Mouse (Mus musculus) neural tube, embryonic 14.5 days (tissue): ENCODE measurements around the gene Helz. TPM values are rescaled to one million over a fixed set of nuclear protein-coding genes. Genes with fewer than 3 reads are reported as not detected.

ENCODE experiments used
- ATAC-seq: fragments of 200-750 bp; cut with Nextera tagmentation; 2 replicates; pipeline ENCODE4 v1.8.0; 2017; ENCODE audit warnings: low read depth, mild to moderate bottlenecking, moderate TSS enrichment, moderate library complexity
- H3K27ac ChIP-seq: fragments of 300-500 bp; sonication (generic); 2 replicates; pipeline ENCODE4 v1.5.1; 2014; ENCODE audit warnings: low read depth, mild to moderate bottlenecking, control low read depth, low read length, moderate library complexity, mixed read lengths
- H3K27me3 ChIP-seq: fragments of 300-500 bp; sonication (generic); 2 replicates; pipeline ENCODE4 v1.6.1; 2014; ENCODE audit warnings: low read length; ENCODE audit not compliant: control insufficient read depth, insufficient read depth
- H3K36me3 ChIP-seq: fragments of 300-500 bp; sonication (generic); 2 replicates; pipeline ENCODE4 v1.6.1; 2014; ENCODE audit warnings: low read length, mixed read lengths; ENCODE audit not compliant: control insufficient read depth, insufficient read depth
- H3K4me1 ChIP-seq: fragments of 300-500 bp; sonication (generic); 2 replicates; pipeline ENCODE4 v1.6.1; 2014; ENCODE audit warnings: low read length; ENCODE audit not compliant: control insufficient read depth, insufficient read depth
- H3K4me2 ChIP-seq: fragments of 300-500 bp; sonication (generic); 2 replicates; pipeline ENCODE4 v1.6.1; 2014; ENCODE audit warnings: mild to moderate bottlenecking, low read depth, low read length, control low read depth
- H3K4me3 ChIP-seq: fragments of 300-500 bp; sonication (generic); 2 replicates; pipeline ENCODE4 v1.5.1; 2014; ENCODE audit warnings: low read depth, low read length, control low read depth, mixed read lengths
- H3K9ac ChIP-seq: fragments of 300-500 bp; sonication (generic); replicated peaks from 2 replicates; pipeline ENCODE4 v1.6.1; 2014; ENCODE audit warnings: low read depth, mild to moderate bottlenecking, control low read depth, low read length, mixed read lengths
- H3K9me3 ChIP-seq: fragments of 300-500 bp; sonication (generic); 2 replicates; pipeline ENCODE4 v1.6.1; 2016; ENCODE audit warnings: low read length; ENCODE audit not compliant: control insufficient read depth
- WGBS: fragments of 180-500 bp; shearing (Covaris S2); extraction: QIAGEN DNeasy Blood & Tissue Kit; methylation state at CpG from one replicate; pipeline ENCODE4 v1.1.7; 2014; 5-methylcytosine and 5-hydroxymethylcytosine counted together
- polyA plus RNA-seq: library from polyadenylated mRNA; unstranded; fragments of >200 nt; fragmentation: Nextera tagmentation; extraction: Ambion mirVana; gene quantifications from 2 replicates; pipeline ENCODE4 v1.2.1, GENCODE M21; 2014

The Helz gene
- polyA plus RNA-seq, 1 experiment from 2014 or later: 21.4 TPM

- peaks cover 16% of the 10 kb centered on the region; the same call in 1 of the 2 replicates for H3K36me3 ChIP-seq
- H3K9me3 ChIP-seq: no peaks in the 10 kb centered on the region
- no peak overlapping the region for H3K4me3 ChIP-seq
- no peak overlapping the region for H3K9ac ChIP-seq
- no peaks in the 10 kb centered on the region for H3K4me1 ChIP-seq
- ATAC-seq: no peak
- no peak overlapping the region for H3K4me2 ChIP-seq
- H3K27ac ChIP-seq: no peak overlapping the region
- 100% methylated on average over 2 of the region's 2 CpGs for WGBS
- H3K27me3 ChIP-seq: no peaks in the 10 kb centered on the region
Observed at GRCm38 (mm10) chr11:107571318-107571717, 23.6 kb downstream of the Helz start.

DNA sequence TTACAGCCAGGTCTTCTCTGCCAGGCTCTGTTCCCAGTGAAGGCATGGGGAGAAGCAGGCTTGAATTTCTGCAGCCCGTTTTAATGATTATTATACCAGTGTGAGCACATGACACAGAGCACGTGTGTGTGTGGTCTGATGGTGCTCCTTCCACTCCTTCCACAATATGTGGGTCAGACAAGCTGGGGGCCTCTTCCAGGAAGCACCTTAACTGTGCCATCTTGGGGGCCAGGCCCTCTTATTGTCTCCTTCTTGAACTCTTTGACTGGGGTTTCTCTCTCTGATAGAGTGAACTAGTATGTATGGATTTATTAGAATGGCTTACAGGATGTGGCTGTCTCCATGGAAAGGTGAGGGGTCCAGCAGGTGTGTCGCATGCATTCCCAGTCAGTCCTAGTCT, 24.8 kb downstream of the Helz start:
- no peak overlapping the region for H3K4me3 ChIP-seq
- H3K9me3 ChIP-seq: no peaks in the 10 kb centered on the region
- ATAC-seq: no peak
- H3K27me3 ChIP-seq: no peaks in the 10 kb centered on the region
- no peaks in the 10 kb centered on the region for H3K4me1 ChIP-seq
- no peak overlapping the region for H3K27ac ChIP-seq
- H3K4me2 ChIP-seq: no peak overlapping the region
- 93% methylated on average over 3 of the region's 3 CpGs for WGBS
- H3K9ac ChIP-seq: no peak overlapping the region
- H3K36me3 ChIP-seq: peaks cover 19% of the 10 kb centered on the region; the same call in 1 of the 2 replicates

- WGBS: 49% methylated on average over 11 of the region's 11 CpGs
- H3K9me3 ChIP-seq: no peaks in the 10 kb centered on the region
- no peak overlapping the region for H3K4me2 ChIP-seq
- ATAC-seq: peak; percentile 38; the same call in 1 of the 2 replicates
- no peaks in the 10 kb centered on the region for H3K4me1 ChIP-seq
- H3K9ac ChIP-seq: no peak overlapping the region
- H3K27me3 ChIP-seq: no peaks in the 10 kb centered on the region
- no peak overlapping the region for H3K4me3 ChIP-seq
- no peak overlapping the region for H3K27ac ChIP-seq
- peaks cover 19% of the 10 kb centered on the region; the same call in 1 of the 2 replicates for H3K36me3 ChIP-seq
Observed at GRCm38 (mm10) chr11:107573061-107573692, 25.4 kb downstream of the Helz start.

DNA sequence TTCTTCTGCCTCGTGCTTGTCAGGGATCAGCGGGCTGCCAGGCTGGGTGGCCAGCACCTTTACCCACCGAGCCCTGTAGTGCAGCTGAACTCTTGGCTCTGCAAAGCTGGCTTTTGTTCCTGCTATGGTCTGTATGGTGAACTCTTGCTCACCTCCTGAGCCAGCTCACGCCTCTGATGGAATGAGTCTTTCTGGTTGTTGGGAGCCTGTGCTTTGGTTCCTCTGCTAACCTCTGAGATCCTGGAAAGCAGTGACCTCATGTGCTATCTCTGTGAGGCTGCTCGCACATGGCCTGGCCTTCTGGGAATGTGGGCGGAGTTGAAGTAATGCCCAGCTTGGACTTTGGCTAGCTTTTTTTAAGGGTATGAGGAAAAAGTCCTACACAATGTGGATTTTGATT, 26.1 kb downstream of the Helz start:
- no peak overlapping the region for H3K4me2 ChIP-seq
- 59% methylated on average over 6 of the region's 6 CpGs for WGBS
- peaks cover 19% of the 10 kb centered on the region; the same call in 1 of the 2 replicates for H3K36me3 ChIP-seq
- H3K4me1 ChIP-seq: no peaks in the 10 kb centered on the region
- no peak for ATAC-seq
- no peak overlapping the region for H3K9ac ChIP-seq
- no peak overlapping the region for H3K4me3 ChIP-seq
- H3K9me3 ChIP-seq: no peaks in the 10 kb centered on the region
- H3K27me3 ChIP-seq: no peaks in the 10 kb centered on the region
- H3K27ac ChIP-seq: no peak overlapping the region

GRCm38 (mm10) chr11:107574811-107575705, 27.3 kb downstream of the Helz start:
- H3K4me2 ChIP-seq: no peak overlapping the region
- H3K4me1 ChIP-seq: no peaks in the 10 kb centered on the region
- no peak for ATAC-seq
- H3K27ac ChIP-seq: no peak overlapping the region
- H3K36me3 ChIP-seq: peaks cover 24% of the 10 kb centered on the region
- H3K4me3 ChIP-seq: no peak overlapping the region
- H3K9me3 ChIP-seq: no peaks in the 10 kb centered on the region
- 98% methylated on average over 20 of the region's 20 CpGs for WGBS
- no peak overlapping the region for H3K9ac ChIP-seq
- H3K27me3 ChIP-seq: no peaks in the 10 kb centered on the region

DNA sequence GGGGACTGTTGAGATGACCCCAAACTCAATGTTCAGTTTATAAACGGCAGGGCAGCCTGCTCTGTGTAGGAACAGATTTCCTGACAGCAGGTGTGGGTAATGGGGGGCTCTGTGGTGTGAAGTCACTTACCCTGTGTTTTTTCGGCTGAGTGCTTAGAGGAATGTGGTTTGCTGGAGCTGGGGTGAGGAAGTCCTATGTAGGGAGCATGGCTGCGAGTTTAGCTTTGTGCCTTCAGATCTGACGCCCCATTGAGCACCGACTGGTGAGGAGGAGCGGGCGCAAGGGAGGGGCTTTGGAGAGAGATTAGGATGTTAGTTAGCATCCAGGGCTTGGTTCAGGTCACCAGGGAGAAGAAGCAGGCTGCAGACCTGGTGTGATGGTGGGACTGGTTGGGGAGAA, 28.5 kb downstream of the Helz start:
- ATAC-seq: no peak
- no peaks in the 10 kb centered on the region for H3K9me3 ChIP-seq
- WGBS: 90% methylated on average over 7 of the region's 7 CpGs
- H3K27me3 ChIP-seq: no peaks in the 10 kb centered on the region
- no peak overlapping the region for H3K4me3 ChIP-seq
- peaks cover 24% of the 10 kb centered on the region for H3K36me3 ChIP-seq
- H3K27ac ChIP-seq: no peak overlapping the region
- H3K9ac ChIP-seq: no peak overlapping the region
- H3K4me1 ChIP-seq: no peaks in the 10 kb centered on the region
- H3K4me2 ChIP-seq: no peak overlapping the region

- Histone ChIP-seq H3K9me3 (no peaks in the 10 kb centered on the region), H3K27me3 (no peaks in the 10 kb centered on the region), H3K36me3 (peaks cover 24% of the 10 kb centered on the region), H3K4me1 (no peaks in the 10 kb centered on the region), H3K4me2 (no peak overlapping the region), H3K9ac (no peak overlapping the region), H3K4me3 (no peak overlapping the region), H3K27ac (no peak overlapping the region)
- 87% methylated on average over 8 of the region's 8 CpGs for WGBS
- no peak for ATAC-seq
Observed at GRCm38 (mm10) chr11:107577400-107577799, 29.7 kb downstream of the Helz start.

DNA sequence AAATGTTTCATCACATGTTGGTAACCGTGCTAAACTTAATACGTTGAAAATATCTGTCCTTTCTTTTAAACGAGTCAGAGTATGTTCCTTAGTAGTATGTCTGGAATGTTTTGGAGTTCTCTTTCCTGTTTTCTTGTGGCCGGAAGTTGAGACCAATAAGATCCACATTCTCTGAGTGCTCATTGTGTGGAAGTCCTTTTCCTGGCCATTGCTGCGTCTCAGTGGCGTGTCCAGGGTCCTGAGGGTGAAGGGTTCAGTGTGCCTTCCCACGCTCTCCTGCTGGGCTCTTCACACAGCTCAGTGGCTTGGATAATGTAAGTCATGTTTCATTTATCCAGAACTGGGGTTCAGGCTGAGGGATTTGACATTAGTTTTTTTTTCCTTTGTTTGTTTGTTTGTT, 30.5 kb downstream of the Helz start:
- no peaks in the 10 kb centered on the region for H3K27me3 ChIP-seq
- no peak overlapping the region for H3K27ac ChIP-seq
- no peak overlapping the region for H3K9ac ChIP-seq
- H3K4me3 ChIP-seq: no peak overlapping the region
- H3K9me3 ChIP-seq: no peaks in the 10 kb centered on the region
- WGBS: 77% methylated on average over 7 of the region's 7 CpGs
- no peaks in the 10 kb centered on the region for H3K4me1 ChIP-seq
- peaks cover 24% of the 10 kb centered on the region for H3K36me3 ChIP-seq
- no peak overlapping the region for H3K4me2 ChIP-seq
- ATAC-seq: no peak

DNA sequence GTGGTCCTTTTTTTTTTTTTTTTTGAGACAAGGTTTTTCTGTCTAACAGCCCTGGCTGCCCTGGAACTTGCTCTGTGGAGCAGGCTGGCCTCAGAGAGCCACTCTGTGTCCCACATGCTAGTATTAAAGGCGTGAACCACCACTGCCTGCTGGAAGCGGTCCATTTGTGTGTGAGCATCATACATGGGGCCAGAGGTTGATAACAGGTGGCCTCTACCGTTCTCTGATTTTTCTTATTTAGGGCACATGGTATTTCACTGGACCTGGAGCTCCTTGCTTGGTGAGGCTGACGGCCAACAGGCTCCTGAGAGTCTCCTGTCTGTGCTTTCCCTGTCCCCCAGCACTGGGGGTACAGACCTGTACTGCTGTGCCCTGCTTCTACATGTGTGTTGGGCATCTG, 33.1 kb downstream of the Helz start:
- Histone ChIP-seq H3K9me3 (no peaks in the 10 kb centered on the region), H3K36me3 (peaks cover 13% of the 10 kb centered on the region), H3K9ac (no peak overlapping the region), H3K4me2 (no peak overlapping the region), H3K27ac (no peak overlapping the region), H3K27me3 (no peaks in the 10 kb centered on the region), H3K4me1 (0 out of 2 replicates have a peak, but pooled peaks cover 4% of the 10 kb centered on the region), H3K4me3 (no peak overlapping the region)
- WGBS: 96% methylated on average over 4 of the region's 4 CpGs
- ATAC-seq: no peak
